Mouse (Mus musculus) CH12.LX (cell line): ENCODE measurements at regions not wholly inside any gene's neighbourhood (a gene's known extent, or its start where the extent isn't known, plus 50 kb on each side); places are given as distances from the start of the nearest gene placed in this dataset.

ENCODE experiments used
- DNase-seq: peaks from one replicate; pipeline ENCODE4 v3.0.0-alpha.2; 2013; ENCODE audit errors: extremely low read depth
- H3K27ac ChIP-seq: 2 replicates; pipeline ENCODE4 v1.5.1; 2012; ENCODE audit warnings: low read depth, mild to moderate bottlenecking, control low read depth, moderate library complexity; ENCODE audit not compliant: insufficient read depth
- H3K27me3 ChIP-seq: replicated peaks from 2 replicates; pipeline ENCODE3; 2012; ENCODE audit warnings: inconsistent platforms
- H3K36me3 ChIP-seq, 2 experiments: replicated peaks in 1 of 2; 2 replicates each; pipeline versions ENCODE3 to v1.6.1; 2012; ENCODE audit warnings: inconsistent platforms in 1 of 2, low read length in 1 of 2, mild to moderate bottlenecking in 1 of 2, mixed read lengths in 1 of 2, moderate library complexity in 1 of 2; ENCODE audit not compliant: control insufficient read depth in 1 of 2, insufficient read depth in 1 of 2
- H3K4me1 ChIP-seq, 2 experiments: 2 replicates each; pipeline ENCODE4 v1.6.1; 2012; ENCODE audit warnings: inconsistent platforms in 1 of 2, moderate library complexity in 1 of 2; ENCODE audit not compliant: insufficient read depth in 2 of 2, control insufficient read depth in 1 of 2
- H3K4me2 ChIP-seq: 2 replicates; pipeline ENCODE4 v1.6.1; 2012; ENCODE audit warnings: low read depth, mild to moderate bottlenecking, control low read depth; ENCODE audit not compliant: poor library complexity, insufficient read depth, severe bottlenecking
- H3K4me3 ChIP-seq, 3 experiments: fragments of 150-350 bp in 1 of 3; sonication (generic) in 1 of 3; replicated peaks in 1 of 3; 2 replicates each; pipeline versions ENCODE3 to v1.5.1; 2011 to 2012; ENCODE audit warnings: low read depth in 2 of 3, low read length in 2 of 3, mild to moderate bottlenecking in 2 of 3, moderate library complexity in 2 of 3, control low read depth in 1 of 3, improper control_type of control experiment in 1 of 3, inconsistent platforms in 1 of 3, mixed read lengths in 1 of 3; ENCODE audit not compliant: poor library complexity in 1 of 3
- H3K79me2 ChIP-seq: replicated peaks from 2 replicates; pipeline ENCODE4 v1.6.1; 2012; ENCODE audit warnings: mild to moderate bottlenecking, moderate library complexity; ENCODE audit not compliant: control insufficient read depth, poor library complexity, insufficient read depth, severe bottlenecking; ENCODE audit errors: extremely low read depth
- H3K9ac ChIP-seq: 2 replicates; pipeline ENCODE4 v1.6.1; 2012; ENCODE audit warnings: low read depth, mild to moderate bottlenecking, control low read depth, moderate library complexity; ENCODE audit not compliant: insufficient read depth
- H3K9me3 ChIP-seq: replicated peaks from 2 replicates; pipeline ENCODE3; 2012; ENCODE audit warnings: low read length, inconsistent platforms, mixed read lengths
- CHD1 ChIP-seq: IDR thresholded peaks from 2 replicates; pipeline ENCODE4 v1.6.1; 2012; ENCODE audit warnings: low read depth, low read length, improper control_type of control experiment, inconsistent platforms
- CHD2 ChIP-seq: IDR thresholded peaks from 2 replicates; pipeline ENCODE4 v1.6.1; 2011; ENCODE audit warnings: low read length, improper control_type of control experiment
- EP300 ChIP-seq: IDR thresholded peaks from 2 replicates; pipeline ENCODE4 v1.6.1; 2011; ENCODE audit warnings: low read length, improper control_type of control experiment
- ETS1 ChIP-seq: conservative IDR thresholded peaks from 2 replicates; pipeline ENCODE4 v1.6.1; 2012; ENCODE audit warnings: low read depth, mild to moderate bottlenecking, inconsistent platforms, low read length, improper control_type of control experiment, moderate library complexity
- GABPA ChIP-seq: IDR thresholded peaks from 2 replicates; pipeline ENCODE4 v1.6.1; 2012; ENCODE audit warnings: low read depth, low read length, improper control_type of control experiment, inconsistent platforms; ENCODE audit not compliant: insufficient replicate concordance
- HCFC1 ChIP-seq: IDR thresholded peaks from 2 replicates; pipeline ENCODE4 v1.6.1; 2012; ENCODE audit warnings: low read depth, mild to moderate bottlenecking, inconsistent platforms, low read length, improper control_type of control experiment
- JUN ChIP-seq: IDR thresholded peaks from 2 replicates; pipeline ENCODE4 v1.6.1; 2011; ENCODE audit warnings: low read depth, mild to moderate bottlenecking, low read length, improper control_type of control experiment, moderate library complexity; ENCODE audit not compliant: insufficient read depth
- JUND ChIP-seq: conservative IDR thresholded peaks from 2 replicates; pipeline ENCODE4 v1.6.1; 2011; ENCODE audit warnings: low read depth, low read length, improper control_type of control experiment
- MAX ChIP-seq: IDR thresholded peaks from 2 replicates; pipeline ENCODE4 v1.6.1; 2011; ENCODE audit warnings: low read length, improper control_type of control experiment
- MAZ ChIP-seq: IDR thresholded peaks from 2 replicates; pipeline ENCODE4 v1.6.1; 2012; ENCODE audit warnings: low read depth, mild to moderate bottlenecking, inconsistent platforms, low read length, improper control_type of control experiment, moderate library complexity
- MEF2A ChIP-seq: IDR thresholded peaks from 2 replicates; pipeline ENCODE4 v1.6.1; 2014; ENCODE audit warnings: low read depth, mild to moderate bottlenecking, inconsistent platforms, low read length, improper control_type of control experiment, borderline replicate concordance
- MYC ChIP-seq: IDR thresholded peaks from 2 replicates; pipeline ENCODE4 v1.6.1; 2011; ENCODE audit warnings: low read depth, mild to moderate bottlenecking, improper control_type of control experiment, low read length
- NRF1 ChIP-seq: IDR thresholded peaks from 2 replicates; pipeline ENCODE4 v1.6.1; 2014; ENCODE audit warnings: low read depth, mild to moderate bottlenecking, inconsistent platforms, low read length, improper control_type of control experiment, moderate library complexity
- PAX5 ChIP-seq: IDR thresholded peaks from 2 replicates; pipeline ENCODE4 v1.6.1; 2012; ENCODE audit warnings: low read length, inconsistent platforms, mixed read lengths
- POLR2A ChIP-seq: IDR thresholded peaks from 2 replicates; pipeline ENCODE4 v1.6.1; 2011; ENCODE audit warnings: low read depth, mild to moderate bottlenecking, improper control_type of control experiment, low read length
- POLR2AphosphoS2 ChIP-seq: IDR thresholded peaks from 2 replicates; pipeline ENCODE4 v1.6.1; 2011; ENCODE audit warnings: low read depth, low read length, improper control_type of control experiment
- RCOR1 ChIP-seq: conservative IDR thresholded peaks from 2 replicates; pipeline ENCODE4 v1.6.1; 2012; ENCODE audit warnings: low read depth, mild to moderate bottlenecking, inconsistent platforms, low read length, improper control_type of control experiment
- SIN3A ChIP-seq: IDR thresholded peaks from 2 replicates; pipeline ENCODE4 v1.6.1; 2012; ENCODE audit warnings: low read length, improper control_type of control experiment, inconsistent platforms
- SMC3 ChIP-seq: IDR thresholded peaks from 2 replicates; pipeline ENCODE4 v1.6.1; 2011; ENCODE audit warnings: low read depth, low read length, improper control_type of control experiment
- TBP ChIP-seq: conservative IDR thresholded peaks from 2 replicates; pipeline ENCODE4 v1.6.1; 2011; ENCODE audit warnings: low read depth, low read length, improper control_type of control experiment
- UBTF ChIP-seq: IDR thresholded peaks from 2 replicates; pipeline ENCODE4 v1.6.1; 2012; ENCODE audit warnings: low read depth, mild to moderate bottlenecking, inconsistent platforms, low read length, improper control_type of control experiment, moderate library complexity
- USF1 ChIP-seq: IDR thresholded peaks from 2 replicates; pipeline ENCODE4 v1.6.1; 2014; ENCODE audit warnings: low read depth, mild to moderate bottlenecking, inconsistent platforms, low read length, improper control_type of control experiment
- ZC3H11A ChIP-seq: IDR thresholded peaks from 2 replicates; pipeline ENCODE4 v1.6.1; 2012; ENCODE audit warnings: low read depth, mild to moderate bottlenecking, inconsistent platforms, low read length, improper control_type of control experiment
- dilution Hi-C: fragments of 300-500 bp; cut with MboI; formaldehyde crosslinking; loops from 2 replicates; pipeline ENCODE4 v1.14.3; 2020; ENCODE audit warnings: low sequenced_read_pairs; ENCODE audit not compliant: extremely low pct_unique_long_range_greater_than_20kb, extremely low pct_ligation_motif_present
- in situ Hi-C: fragments of 300-500 bp; cut with MboI; formaldehyde crosslinking; loops from 3 replicates; pipeline ENCODE4 v1.14.3; 2019; ENCODE audit warnings: low sequenced_read_pairs, low pct_ligation_motif_present, low pct_unique_long_range_greater_than_20kb, mixed read lengths

- Histone ChIP-seq H3K4me1 (no peaks in the 10 kb centered on the region), H3K27me3 (no peaks in the 10 kb centered on the region), H3K9me3 (peaks cover 19% of the 10 kb centered on the region), H3K9ac (no peak overlapping the region), H3K4me3 (no peak overlapping the region), H3K36me3 (no peaks in the 10 kb centered on the region), H3K79me2 (no peaks in the 10 kb centered on the region), H3K4me2 (no peak overlapping the region), H3K27ac (no peak overlapping the region)
- dilution Hi-C loops (no loop called here), in situ Hi-C loops (no loop called here)
- no peak for TF ChIP-seq ETS1
- TF ChIP-seq TBP: no peak
- TF ChIP-seq JUN: no peak
- TF ChIP-seq POLR2A: no peak
- no peak for TF ChIP-seq NRF1
- TF ChIP-seq EP300: no peak
- no peak for TF ChIP-seq CHD2
- no peak for TF ChIP-seq GABPA
- no peak for TF ChIP-seq PAX5
- TF ChIP-seq SMC3: no peak
- TF ChIP-seq MAZ: no peak
- TF ChIP-seq UBTF: no peak
- no peak for TF ChIP-seq SIN3A
- TF ChIP-seq ZC3H11A: no peak
- no peak for TF ChIP-seq MAX
- no peak for TF ChIP-seq USF1
- TF ChIP-seq CHD1: no peak
- no peak for TF ChIP-seq MYC
- DNase-seq: no peak
Measured at GRCm38 (mm10) chr10:103726680-103727079, 359.1 kb downstream of the Slc6a15 start.

GRCm38 (mm10) chr10:103731522-103731921 is 363.9 kb downstream of the Slc6a15 start:
- H3K79me2 ChIP-seq: no peaks in the 10 kb centered on the region
- no peak overlapping the region for H3K9ac ChIP-seq
- no peaks in the 10 kb centered on the region for H3K4me1 ChIP-seq
- no peak overlapping the region for H3K27ac ChIP-seq
- no peak overlapping the region for H3K4me3 ChIP-seq
- H3K4me2 ChIP-seq: no peak overlapping the region
- peaks cover 24% of the 10 kb centered on the region for H3K9me3 ChIP-seq
- no peak for TF ChIP-seq RCOR1
- no peak for TF ChIP-seq HCFC1
- TF ChIP-seq POLR2AphosphoS2: no peak
- TF ChIP-seq MEF2A: no peak
- no peak for TF ChIP-seq JUND
- no peak for TF ChIP-seq CHD2
- TF ChIP-seq UBTF: no peak
- TF ChIP-seq GABPA: no peak
- H3K36me3 ChIP-seq: no peaks in the 10 kb centered on the region
- DNase-seq: no peak
- dilution Hi-C loops (no loop called here), in situ Hi-C loops (no loop called here)
- H3K27me3 ChIP-seq: no peaks in the 10 kb centered on the region
